Mouse (Mus musculus): ENCODE measurements at regions not wholly inside any gene's neighbourhood (a gene's known extent, or its start where the extent isn't known, plus 50 kb on each side); places are given as distances from the start of the nearest gene placed in this dataset.

GRCm38 (mm10) chr9:47276303-47277005, 253.5 kb upstream of the Cadm1 start:
- TF ChIP-seq CTCF (conservative IDR thresholded peaks at IDR 0.05 in 1 of 2, IDR thresholded peaks at IDR 0.05 in 1 of 2; ENCODE audit: low read depth in 2 of 2, low read length in 2 of 2) (no peak), MYC (IDR thresholded peaks at IDR 0.05; ENCODE audit: low read depth, low read length) (no peak), POLR2A (IDR thresholded peaks at IDR 0.05; ENCODE audit: low read depth, low read length) (no peak), EP300 (IDR thresholded peaks at IDR 0.05; ENCODE audit: low read length) (no peak), CHD1 (IDR thresholded peaks at IDR 0.05; ENCODE audit: low read depth, low read length) (no peak)
